In genomic region chr9:65556979-65557378, GRCm38 (mm10) we compare ENCODE assay signal across 24 mouse cellular contexts. TPM values are rescaled to one million over a fixed set of nuclear protein-coding genes. Genes with fewer than 3 reads are reported as not detected.
"Had no signal": no experiment of that assay in that cellular context is flagged by ENCODE, and none has a peak within 500 bp of the region (broad histone marks: within the 10 kb centered on the region; RNA-seq: fewer than 3 reads in every experiment).

No protein-coding gene starts in this region.

- DNase-seq: kidney, adult 2 months; kidney, postnatal 25 days; layer of hippocampus, adult 9-11 months; left cerebral cortex, postnatal 4 days; lung, adult 2 months; lung, postnatal 14 days; lung, postnatal 4 days; right cerebral cortex, adult 18-20 months; thymus, adult 18-20 months; thymus, postnatal 36 days had no signal

- H3K4me3 ChIP-seq: layer of hippocampus, adult 2 months; limb, embryonic 12.5 days; limb, embryonic 15.5 days; midbrain, embryonic 12.5 days; midbrain, embryonic 15.5 days; neural tube, embryonic 12.5 days; neural tube, embryonic 15.5 days had no signal

- H3K9ac ChIP-seq: limb, embryonic 12.5 days; limb, embryonic 15.5 days; midbrain, embryonic 12.5 days; midbrain, embryonic 15.5 days; neural tube, embryonic 12.5 days; neural tube, embryonic 15.5 days had no signal

- H3K27ac ChIP-seq: kidney, postnatal 0 days; layer of hippocampus, adult 2 months; limb, embryonic 12.5 days; limb, embryonic 15.5 days; midbrain, embryonic 12.5 days; midbrain, embryonic 15.5 days; neural tube, embryonic 12.5 days; neural tube, embryonic 15.5 days had no signal

- ATAC-seq: intestine, postnatal 0 days; midbrain, embryonic 15.5 days had no signal

- H3K4me2 ChIP-seq: limb, embryonic 12.5 days; limb, embryonic 15.5 days; midbrain, embryonic 12.5 days; midbrain, embryonic 15.5 days; neural tube, embryonic 12.5 days; neural tube, embryonic 15.5 days had no signal

- H3K9me3 ChIP-seq: limb, embryonic 12.5 days; limb, embryonic 15.5 days; midbrain, embryonic 12.5 days; midbrain, embryonic 15.5 days; neural tube, embryonic 12.5 days; neural tube, embryonic 15.5 days had no signal

- H3K27me3 ChIP-seq: limb, embryonic 12.5 days; limb, embryonic 15.5 days; midbrain, embryonic 12.5 days; midbrain, embryonic 15.5 days; neural tube, embryonic 12.5 days; neural tube, embryonic 15.5 days had no signal

- H3K36me3 ChIP-seq: midbrain, embryonic 15.5 days had no signal

RNA-seq across cellular contexts. Expression of gene Ankdd1a, which starts 37.0 kb away (rescaled TPM):
- total RNA-seq: megakaryocyte, adult 5-6 weeks had no signal
- polyA plus RNA-seq: intestine, postnatal 0 days; kidney, embryonic 14.5 days; limb, embryonic 12.5 days; lung, embryonic 16.5 days; small intestine, adult 2 months; testis, adult 2 months had no signal
